Mouse (Mus musculus) kidney, adult 2 months (tissue): ENCODE measurements around the gene Frat2.

Experiments
- CTCF ChIP-seq: fragments of 200-500 bp; conservative IDR thresholded peaks from 2 replicates; pipeline ENCODE4 v1.5.1; 2011; ENCODE audit warnings: low read depth, mild to moderate bottlenecking, control low read depth, low read length, moderate library complexity, mixed read lengths; ENCODE audit not compliant: insufficient read depth, insufficient read length
- POLR2A ChIP-seq: fragments of 200-500 bp; IDR thresholded peaks from one replicate; pipeline ENCODE4 v1.6.1; 2011; ENCODE audit warnings: low read depth, low read length, control low read depth

DNA sequence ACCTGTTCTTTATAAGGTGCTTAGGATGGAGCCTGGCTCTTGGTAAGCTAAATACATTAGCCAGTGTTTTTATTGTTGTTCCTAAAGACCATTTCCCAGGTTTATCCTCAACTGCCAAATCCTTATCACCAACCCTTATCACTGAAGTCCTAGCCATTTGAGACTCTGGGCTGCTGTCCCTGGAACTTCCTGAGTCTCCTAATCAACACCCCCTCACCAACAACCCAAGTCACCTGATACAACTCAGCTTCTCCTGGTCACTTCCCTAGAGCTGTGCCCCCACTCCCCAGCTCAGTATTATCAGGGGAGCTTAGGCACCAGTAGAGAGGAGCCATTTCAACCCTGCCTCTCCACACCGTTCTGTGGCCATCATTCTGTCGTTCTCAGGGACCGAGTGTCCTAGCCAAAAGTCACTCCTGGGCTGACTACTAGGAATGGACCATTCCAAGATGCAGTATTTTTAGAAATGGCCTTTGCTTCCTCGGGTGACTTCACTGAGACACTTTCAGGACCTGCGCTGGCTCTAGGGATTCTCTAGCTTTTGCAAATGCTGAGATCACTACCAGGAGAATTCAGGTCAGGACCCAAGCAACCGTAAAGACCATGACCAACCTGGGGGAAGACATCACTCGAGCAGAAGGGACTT is 6.7 kb downstream of the Frat2 start:
- TF ChIP-seq CTCF, result no peak
- no peak for TF ChIP-seq POLR2A
